Mouse (Mus musculus) CH12.LX (cell line): ENCODE results near the gene 2900026A02Rik. TPM values are rescaled to one million over a fixed set of nuclear protein-coding genes. Genes with fewer than 3 reads are reported as not detected.

ENCODE experiments used
- DNase-seq: peaks from one replicate; pipeline ENCODE4 v3.0.0-alpha.2; 2013; ENCODE audit errors: extremely low read depth
- H3K27ac ChIP-seq: 2 replicates; pipeline ENCODE4 v1.5.1; 2012; ENCODE audit warnings: low read depth, mild to moderate bottlenecking, control low read depth, moderate library complexity; ENCODE audit not compliant: insufficient read depth
- H3K27me3 ChIP-seq: replicated peaks from 2 replicates; pipeline ENCODE3; 2012; ENCODE audit warnings: inconsistent platforms
- H3K36me3 ChIP-seq, 2 experiments: replicated peaks in 1 of 2; 2 replicates each; pipeline versions ENCODE3 to v1.6.1; 2012; ENCODE audit warnings: inconsistent platforms in 1 of 2, low read length in 1 of 2, mild to moderate bottlenecking in 1 of 2, mixed read lengths in 1 of 2, moderate library complexity in 1 of 2; ENCODE audit not compliant: control insufficient read depth in 1 of 2, insufficient read depth in 1 of 2
- H3K4me1 ChIP-seq, 2 experiments: 2 replicates each; pipeline ENCODE4 v1.6.1; 2012; ENCODE audit warnings: inconsistent platforms in 1 of 2, moderate library complexity in 1 of 2; ENCODE audit not compliant: insufficient read depth in 2 of 2, control insufficient read depth in 1 of 2
- H3K4me2 ChIP-seq: 2 replicates; pipeline ENCODE4 v1.6.1; 2012; ENCODE audit warnings: low read depth, mild to moderate bottlenecking, control low read depth; ENCODE audit not compliant: poor library complexity, insufficient read depth, severe bottlenecking
- H3K4me3 ChIP-seq, 3 experiments: fragments of 150-350 bp in 1 of 3; sonication (generic) in 1 of 3; replicated peaks in 1 of 3; 2 replicates each; pipeline versions ENCODE3 to v1.5.1; 2011 to 2012; ENCODE audit warnings: low read depth in 2 of 3, low read length in 2 of 3, mild to moderate bottlenecking in 2 of 3, moderate library complexity in 2 of 3, control low read depth in 1 of 3, improper control_type of control experiment in 1 of 3, inconsistent platforms in 1 of 3, mixed read lengths in 1 of 3; ENCODE audit not compliant: poor library complexity in 1 of 3
- H3K79me2 ChIP-seq: replicated peaks from 2 replicates; pipeline ENCODE4 v1.6.1; 2012; ENCODE audit warnings: mild to moderate bottlenecking, moderate library complexity; ENCODE audit not compliant: control insufficient read depth, poor library complexity, insufficient read depth, severe bottlenecking; ENCODE audit errors: extremely low read depth
- H3K9ac ChIP-seq: 2 replicates; pipeline ENCODE4 v1.6.1; 2012; ENCODE audit warnings: low read depth, mild to moderate bottlenecking, control low read depth, moderate library complexity; ENCODE audit not compliant: insufficient read depth
- H3K9me3 ChIP-seq: replicated peaks from 2 replicates; pipeline ENCODE3; 2012; ENCODE audit warnings: low read length, inconsistent platforms, mixed read lengths
- BHLHE40 ChIP-seq: IDR thresholded peaks from 2 replicates; pipeline ENCODE4 v1.6.1; 2011; ENCODE audit warnings: mild to moderate bottlenecking, low read depth, low read length, improper control_type of control experiment
- CTCF ChIP-seq, 2 experiments: IDR thresholded peaks in 1 of 2; conservative IDR thresholded peaks in 1 of 2; 2 replicates each; pipeline ENCODE4 v1.5.1; 2011 to 2012; ENCODE audit warnings: low read depth in 2 of 2, low read length in 2 of 2, improper control_type of control experiment in 1 of 2, inconsistent platforms in 1 of 2, mild to moderate bottlenecking in 1 of 2, moderate library complexity in 1 of 2
- GABPA ChIP-seq: IDR thresholded peaks from 2 replicates; pipeline ENCODE4 v1.6.1; 2012; ENCODE audit warnings: low read depth, low read length, improper control_type of control experiment, inconsistent platforms; ENCODE audit not compliant: insufficient replicate concordance
- HCFC1 ChIP-seq: IDR thresholded peaks from 2 replicates; pipeline ENCODE4 v1.6.1; 2012; ENCODE audit warnings: low read depth, mild to moderate bottlenecking, inconsistent platforms, low read length, improper control_type of control experiment
- IRF4 ChIP-seq: IDR thresholded peaks from 2 replicates; pipeline ENCODE4 v1.6.1; 2014; ENCODE audit warnings: low read depth, mild to moderate bottlenecking, inconsistent platforms, low read length, improper control_type of control experiment
- MXI1 ChIP-seq: IDR thresholded peaks from 2 replicates; pipeline ENCODE4 v1.6.1; 2011; ENCODE audit warnings: mild to moderate bottlenecking, low read depth, low read length, improper control_type of control experiment
- NELFE ChIP-seq: IDR thresholded peaks from 2 replicates; pipeline ENCODE4 v1.6.1; 2011; ENCODE audit warnings: low read depth, low read length, improper control_type of control experiment
- POLR2A ChIP-seq: IDR thresholded peaks from 2 replicates; pipeline ENCODE4 v1.6.1; 2011; ENCODE audit warnings: low read depth, mild to moderate bottlenecking, improper control_type of control experiment, low read length
- POLR2AphosphoS2 ChIP-seq: IDR thresholded peaks from 2 replicates; pipeline ENCODE4 v1.6.1; 2011; ENCODE audit warnings: low read depth, low read length, improper control_type of control experiment
- RAD21 ChIP-seq: IDR thresholded peaks from 2 replicates; pipeline ENCODE4 v1.6.1; 2011; ENCODE audit warnings: low read depth, mild to moderate bottlenecking, low read length, improper control_type of control experiment, moderate library complexity
- RCOR1 ChIP-seq: conservative IDR thresholded peaks from 2 replicates; pipeline ENCODE4 v1.6.1; 2012; ENCODE audit warnings: low read depth, mild to moderate bottlenecking, inconsistent platforms, low read length, improper control_type of control experiment
- SIN3A ChIP-seq: IDR thresholded peaks from 2 replicates; pipeline ENCODE4 v1.6.1; 2012; ENCODE audit warnings: low read length, improper control_type of control experiment, inconsistent platforms
- SMC3 ChIP-seq: IDR thresholded peaks from 2 replicates; pipeline ENCODE4 v1.6.1; 2011; ENCODE audit warnings: low read depth, low read length, improper control_type of control experiment
- TBP ChIP-seq: conservative IDR thresholded peaks from 2 replicates; pipeline ENCODE4 v1.6.1; 2011; ENCODE audit warnings: low read depth, low read length, improper control_type of control experiment
- UBTF ChIP-seq: IDR thresholded peaks from 2 replicates; pipeline ENCODE4 v1.6.1; 2012; ENCODE audit warnings: low read depth, mild to moderate bottlenecking, inconsistent platforms, low read length, improper control_type of control experiment, moderate library complexity
- USF1 ChIP-seq: IDR thresholded peaks from 2 replicates; pipeline ENCODE4 v1.6.1; 2014; ENCODE audit warnings: low read depth, mild to moderate bottlenecking, inconsistent platforms, low read length, improper control_type of control experiment
- ZC3H11A ChIP-seq: IDR thresholded peaks from 2 replicates; pipeline ENCODE4 v1.6.1; 2012; ENCODE audit warnings: low read depth, mild to moderate bottlenecking, inconsistent platforms, low read length, improper control_type of control experiment
- ZKSCAN1 ChIP-seq: IDR thresholded peaks from 2 replicates; pipeline ENCODE4 v1.6.1; 2012; ENCODE audit warnings: low read depth, inconsistent platforms, low read length, improper control_type of control experiment, borderline replicate concordance
- dilution Hi-C: fragments of 300-500 bp; cut with MboI; formaldehyde crosslinking; loops from 2 replicates; pipeline ENCODE4 v1.14.3; 2020; ENCODE audit warnings: low sequenced_read_pairs; ENCODE audit not compliant: extremely low pct_unique_long_range_greater_than_20kb, extremely low pct_ligation_motif_present
- in situ Hi-C: fragments of 300-500 bp; cut with MboI; formaldehyde crosslinking; loops from 3 replicates; pipeline ENCODE4 v1.14.3; 2019; ENCODE audit warnings: low sequenced_read_pairs, low pct_ligation_motif_present, low pct_unique_long_range_greater_than_20kb, mixed read lengths
- polyA plus RNA-seq: library from polyadenylated mRNA; unstranded; fragments of >175 nt; gene quantifications from 2 replicates; pipeline ENCODE4 v1.2.1, GENCODE M21; 2012; ENCODE audit warnings: low read depth; ENCODE audit not compliant: insufficient read length
- total RNA-seq, 2 experiments: library from RNA; depleted of rRNA; stranded (reverse); fragments of 300-350 nt in 1 of 2; fragments of >200 nt in 1 of 2; gene quantifications; 2 replicates each; pipeline ENCODE4 v1.2.3; 2012 to 2014

Gene 2900026A02Rik
- total and polyA plus RNA-seq, 3 experiments = 0.85 to 4.6 (median 0.93) TPM

- DNase-seq = no peak
- H3K9me3 ChIP-seq = no peaks in the 10 kb centered on the region
- H3K4me3 ChIP-seq = no peak overlapping the region
- H3K9ac ChIP-seq = no peak overlapping the region
- H3K27ac ChIP-seq = no peak overlapping the region
- H3K36me3 ChIP-seq = peaks cover 0 to 52% of the 10 kb centered on the region in 2 experiments
- H3K4me1 ChIP-seq = peaks cover 4 to 21% of the 10 kb centered on the region in 2 experiments; a peak in 3 of 4 replicates
- H3K27me3 ChIP-seq = no peaks in the 10 kb centered on the region
- H3K79me2 ChIP-seq = no peaks in the 10 kb centered on the region
- in situ Hi-C loops = no loop called here
- TF ChIP-seq IRF4 = no peak
- TF ChIP-seq BHLHE40 = no peak
- no peak for TF ChIP-seq POLR2A
- TF ChIP-seq CTCF (conservative IDR thresholded peaks at IDR 0.05 in 1 of 2, IDR thresholded peaks at IDR 0.05 in 1 of 2; ENCODE audit: low read depth in 2 of 2, low read length in 2 of 2) = no peak
- no peak for TF ChIP-seq MXI1
- no peak for TF ChIP-seq SIN3A
- TF ChIP-seq HCFC1 = no peak
- TF ChIP-seq GABPA = no peak
- no peak for TF ChIP-seq RCOR1
- no peak for TF ChIP-seq POLR2AphosphoS2
- no peak for TF ChIP-seq UBTF
- TF ChIP-seq ZKSCAN1 = no peak
- dilution Hi-C loops = no loop called here
- H3K4me2 ChIP-seq = no peak overlapping the region
These were observed 120.6 kb downstream of the 2900026A02Rik start for GRCm38 (mm10) chr5:113100422-113100821.

- H3K9ac ChIP-seq = no peak overlapping the region
- H3K9me3 ChIP-seq = no peaks in the 10 kb centered on the region
- no peak overlapping the region for H3K27ac ChIP-seq
- in situ Hi-C loops (no loop called here), dilution Hi-C loops (loop anchor here (25.0 kb wide), 1 partner anchor 88 kb away; no protein-coding TSS in a partner anchor)
- H3K4me3 ChIP-seq = no peak overlapping the region
- H3K4me1 ChIP-seq = peaks cover 4 to 15% of the 10 kb centered on the region in 2 experiments; a peak in 3 of 4 replicates
- H3K27me3 ChIP-seq = no peaks in the 10 kb centered on the region
- peaks cover 0 to 59% of the 10 kb centered on the region in 2 experiments for H3K36me3 ChIP-seq
- DNase-seq = peak; percentile 82
- no peak overlapping the region for H3K4me2 ChIP-seq
- H3K79me2 ChIP-seq = no peaks in the 10 kb centered on the region
- TF ChIP-seq CTCF (conservative IDR thresholded peaks at IDR 0.05 in 1 of 2, IDR thresholded peaks at IDR 0.05 in 1 of 2; ENCODE audit: low read depth in 2 of 2, low read length in 2 of 2) = peak; percentile 99 to 100
- peak; percentile 61; the same call in 1 of the 2 replicates for TF ChIP-seq NELFE
- TF ChIP-seq TBP = no peak
- TF ChIP-seq HCFC1 = no peak
- peak; percentile 99 for TF ChIP-seq SMC3
- TF ChIP-seq ZC3H11A = peak; percentile 90
- peak; percentile 96 for TF ChIP-seq RAD21
- no peak for TF ChIP-seq USF1
These were observed 121.5 kb downstream of the 2900026A02Rik start for GRCm38 (mm10) chr5:113099546-113099945.
